Mouse (Mus musculus): ENCODE results near the gene Clip2.
"Not testable (repeated sequence)": the region's sequence is repeated elsewhere in the genome, so short reads cannot be mapped to it uniquely, and the experiment has no call there.

Gene Clip2

DNA sequence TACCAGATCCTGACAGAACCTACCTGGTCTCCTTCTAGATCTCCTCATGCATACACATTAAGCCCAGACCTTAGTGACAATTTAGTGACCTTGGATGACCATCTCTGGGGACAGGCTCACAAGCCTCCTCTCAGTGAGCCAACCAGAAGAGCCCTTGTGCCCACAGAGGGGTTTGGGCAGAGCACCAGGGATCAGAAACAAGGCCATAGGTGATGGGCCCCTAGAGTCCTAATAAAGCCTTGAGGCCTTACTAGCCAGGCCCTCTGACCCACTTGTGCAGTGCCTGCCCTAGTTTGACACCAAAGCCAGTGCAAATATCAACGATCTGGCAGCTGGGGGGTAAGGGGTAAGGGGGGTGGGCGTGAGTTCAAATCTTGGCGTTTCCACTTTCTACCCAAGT, 93.8 kb downstream of the Clip2 start:
- no peak for DNase-seq (ENCODE audit: low spot score)

DNA sequence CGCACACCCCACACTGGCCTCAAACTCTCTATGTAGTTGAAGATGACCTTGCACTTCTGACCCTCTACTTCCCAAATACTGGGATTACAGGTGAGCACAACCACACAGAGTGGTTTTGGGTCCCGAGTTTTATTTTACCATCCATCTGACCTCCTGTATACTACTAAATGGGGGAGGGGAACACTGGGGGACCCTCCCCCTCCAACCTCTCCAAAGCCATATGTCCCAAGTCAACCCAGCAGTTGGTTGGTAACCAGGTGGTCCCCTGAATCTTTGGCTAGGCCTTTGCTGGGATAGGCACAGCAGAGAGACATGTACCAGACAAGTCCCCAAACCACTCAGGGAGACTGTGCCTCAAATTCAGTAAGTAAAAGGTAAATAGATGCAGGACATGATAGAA, 94.9 kb downstream of the Clip2 start:
- DNase-seq (ENCODE audit: low spot score) = no peak

DNA sequence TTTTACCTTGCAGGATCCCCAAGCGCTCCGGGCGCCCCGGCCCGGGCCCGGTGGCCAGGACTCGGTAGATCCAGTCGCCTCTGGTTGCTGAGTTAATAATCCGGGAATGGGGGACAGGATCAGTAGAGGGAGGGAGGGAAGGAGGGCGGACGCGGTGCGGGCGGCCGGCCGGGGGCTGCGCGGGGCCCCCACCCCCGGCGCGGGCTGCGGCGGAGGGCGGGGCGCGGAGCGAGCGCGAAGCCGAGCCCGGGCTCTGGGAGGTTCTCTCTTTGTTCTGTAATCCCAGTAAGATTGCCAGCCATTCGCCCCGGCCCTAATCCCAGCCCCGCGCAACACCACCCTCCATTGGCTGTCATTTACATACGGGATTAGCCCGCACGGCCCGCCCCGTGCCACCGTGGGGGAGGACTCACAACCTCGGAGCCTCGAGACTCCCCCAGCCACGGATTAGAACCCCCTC, 95.7 kb downstream of the Clip2 start, which contains the start of gene Gtf2ird1:
Gene Gtf2ird1, minus strand, starts transcription at position 214 of the 460 bp plus-strand sequence.
- DNase-seq (ENCODE audit: low spot score) = peak; percentile 84

DNA sequence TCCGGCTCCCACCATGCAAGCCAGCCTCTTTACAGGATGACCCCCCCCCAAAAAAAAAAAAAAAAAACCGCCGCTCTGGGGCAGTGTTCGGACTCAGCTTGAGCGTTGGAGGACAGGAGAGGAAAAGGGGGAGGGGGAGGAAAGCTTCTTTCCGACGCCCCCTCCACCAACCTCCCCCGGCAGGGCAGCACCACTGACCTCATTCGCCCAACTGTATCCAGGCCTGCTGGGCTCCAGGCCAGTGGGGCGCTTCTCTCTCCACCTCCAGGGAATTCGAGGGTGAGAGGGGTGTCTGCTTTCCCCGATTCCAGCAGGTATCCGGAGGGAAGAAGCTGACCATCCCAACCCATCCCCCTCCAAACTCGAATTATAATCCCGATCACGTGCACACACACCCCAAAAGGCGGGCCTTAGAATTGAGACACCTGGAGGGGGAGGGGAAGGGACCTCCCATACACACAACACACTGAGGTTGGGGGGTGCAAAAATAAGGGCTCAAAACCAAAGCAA, 96.3 kb downstream of the Clip2 start:
- peak; percentile 72 for DNase-seq (ENCODE audit: low spot score)

DNA sequence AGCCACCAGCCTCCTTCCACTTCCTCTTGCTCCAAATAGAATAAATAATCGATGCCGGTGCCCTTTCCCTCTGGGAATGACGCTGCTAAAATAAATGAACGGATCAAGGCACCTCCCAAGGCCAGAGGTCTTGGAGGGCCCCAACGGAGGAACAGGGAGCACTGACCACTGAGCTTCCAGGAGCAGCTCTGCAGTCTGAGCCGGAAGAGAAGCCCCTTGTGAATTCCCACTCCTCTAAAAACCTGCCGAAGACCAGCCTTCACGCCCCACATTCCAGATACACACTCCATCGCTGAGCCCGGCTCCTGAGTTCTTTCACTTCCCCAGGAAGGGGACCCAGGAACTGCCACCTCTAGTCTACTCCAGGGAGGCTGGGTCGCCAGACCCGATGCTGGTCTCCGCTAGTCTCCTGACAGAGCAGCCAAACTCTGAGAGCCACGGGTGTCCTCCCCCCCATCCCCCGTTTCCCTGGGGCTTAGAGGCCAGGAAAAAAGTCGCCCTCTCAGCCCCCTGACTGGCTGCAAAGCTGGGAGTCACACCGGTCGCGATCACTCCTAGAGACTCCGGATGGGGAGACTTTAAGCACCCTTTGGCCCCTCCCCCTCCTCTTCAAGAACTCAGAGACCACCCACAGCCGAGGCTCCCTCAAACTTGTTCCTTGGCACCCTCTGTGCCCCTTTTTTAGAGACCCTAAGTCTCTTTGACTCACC, 96.9 kb downstream of the Clip2 start:
- peak; percentile 63 for DNase-seq (ENCODE audit: low spot score)

DNA sequence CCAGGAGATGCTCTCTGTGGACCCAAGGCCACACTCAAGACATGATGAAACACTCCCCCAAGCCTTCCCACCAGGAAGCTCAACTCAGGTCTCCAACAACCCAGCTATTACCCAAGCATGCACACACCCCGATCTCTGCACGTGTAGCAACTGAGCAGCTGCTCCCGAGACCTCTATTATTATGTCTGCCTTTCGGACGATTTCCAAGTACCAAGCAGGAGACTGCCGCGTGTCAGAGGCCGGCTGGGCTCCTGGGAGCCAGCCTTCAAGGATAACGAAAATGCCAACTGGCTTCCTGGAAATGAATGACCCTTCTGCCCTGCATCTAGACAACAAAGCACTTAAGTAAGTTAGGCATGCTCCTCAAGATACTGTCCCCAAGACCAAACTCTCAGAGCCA, 97.8 kb downstream of the Clip2 start:
- DNase-seq (ENCODE audit: low spot score) = no peak

DNA sequence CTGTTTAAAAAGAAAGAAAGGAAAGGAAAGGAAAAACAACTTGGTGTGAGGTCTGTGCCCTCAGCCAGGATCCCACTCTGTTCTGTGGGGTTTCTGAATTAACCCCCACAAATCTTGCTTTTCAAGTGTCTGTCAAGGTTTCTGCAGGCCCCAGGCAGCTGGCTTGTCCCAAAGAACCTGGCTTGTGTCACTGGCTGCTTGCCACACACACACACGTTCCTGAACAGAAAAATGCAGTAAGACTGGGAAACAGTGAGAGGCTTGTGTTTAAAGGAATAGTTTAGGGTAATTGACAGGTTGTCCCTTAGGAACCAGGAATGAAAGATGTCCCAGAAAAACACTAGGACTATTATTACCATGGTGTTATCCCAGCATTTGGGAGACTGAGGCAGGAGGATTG, 98.7 kb downstream of the Clip2 start:
- no peak for DNase-seq (ENCODE audit: low spot score)

DNA sequence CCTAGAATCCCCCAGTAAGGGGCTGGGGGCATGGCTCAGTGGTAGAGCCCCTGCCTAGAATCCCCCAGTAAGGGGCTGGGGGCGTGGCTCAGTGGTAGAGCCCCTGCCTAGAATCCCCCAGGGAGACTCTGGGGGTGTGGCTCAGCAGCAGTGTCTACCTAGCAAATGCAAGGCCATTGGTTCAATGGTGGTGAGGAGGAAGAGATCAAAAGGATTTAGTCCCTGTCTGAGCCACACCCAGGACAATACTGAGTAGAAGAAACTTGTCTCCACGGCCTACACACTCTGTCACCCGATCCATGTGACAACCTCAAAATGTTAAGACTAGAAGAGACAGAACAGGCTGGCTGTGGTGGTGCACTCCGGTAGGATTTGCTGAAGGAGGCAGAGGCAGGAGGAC, 105.5 kb downstream of the Clip2 start:
- DNase-seq (ENCODE audit: low spot score) = not testable (repeated sequence)

DNA sequence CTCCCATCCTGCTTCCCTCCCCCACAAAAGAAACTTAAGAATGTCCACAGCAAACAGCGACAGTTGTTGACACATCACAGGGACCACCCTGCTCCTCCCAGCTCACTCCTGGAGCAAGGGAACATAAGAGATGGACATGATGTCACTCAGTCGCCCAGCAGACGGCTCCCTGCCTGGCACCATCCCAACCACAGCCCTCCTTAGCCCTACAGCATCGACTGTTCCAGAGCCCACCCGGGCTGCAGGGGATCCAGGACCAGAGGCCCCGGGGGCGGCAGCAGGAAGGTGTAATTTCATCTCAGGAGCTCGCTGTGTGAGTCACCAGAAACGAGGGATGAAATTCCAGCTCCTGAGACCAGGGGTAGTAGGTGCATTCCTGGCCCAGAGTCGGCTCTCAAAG, 106.3 kb downstream of the Clip2 start:
- no peak for DNase-seq (ENCODE audit: low spot score)

DNA sequence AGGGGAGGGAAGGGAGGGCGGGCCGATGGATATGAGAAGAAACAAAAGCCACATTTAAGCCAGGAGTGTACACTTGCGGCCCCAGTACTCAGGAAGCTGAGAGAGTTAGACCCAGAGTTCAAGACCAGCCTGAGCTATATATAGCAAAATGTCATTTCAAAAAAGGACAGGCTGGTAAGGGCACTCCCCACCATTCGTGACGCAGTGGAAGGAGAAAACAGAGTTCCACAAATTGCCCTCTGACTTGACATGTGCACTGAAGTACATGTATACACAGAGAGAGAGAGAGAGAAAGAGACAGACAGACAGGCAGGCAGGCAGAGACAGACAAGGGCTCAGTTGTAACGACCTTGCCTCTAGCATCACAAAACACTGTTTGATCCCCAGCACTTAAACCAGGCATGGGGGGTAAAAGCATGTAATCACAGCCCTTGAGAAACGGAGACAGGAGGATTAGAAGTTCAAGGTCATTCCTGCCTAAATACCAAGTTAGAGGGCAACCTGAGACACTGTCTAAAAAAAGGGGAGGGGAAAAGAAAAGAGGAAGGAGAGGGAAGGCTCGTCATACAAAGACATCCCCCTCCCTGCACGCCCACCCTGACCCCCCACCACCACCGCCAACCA, 106.9 kb downstream of the Clip2 start:
- no peak for DNase-seq (ENCODE audit: low spot score)

DNA sequence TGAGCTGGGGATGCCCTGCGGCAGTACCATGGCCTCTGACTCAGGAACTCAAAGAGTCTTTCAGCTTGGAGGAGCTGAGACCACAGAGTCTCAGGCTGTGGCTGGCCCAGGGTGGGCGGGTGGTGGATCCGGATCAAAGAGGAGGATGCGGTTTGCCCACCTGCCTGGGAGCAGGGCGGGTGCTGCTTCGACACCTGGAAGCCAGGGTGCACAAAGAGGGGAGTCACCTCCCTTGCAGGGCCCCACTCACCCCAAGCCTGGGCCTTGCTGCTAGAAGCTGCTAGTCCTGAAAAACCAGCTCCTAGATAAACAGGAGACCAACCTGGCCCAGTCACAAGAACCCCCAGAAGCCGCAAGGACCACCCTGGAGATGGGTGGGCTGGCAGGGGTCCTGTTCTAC, 107.8 kb downstream of the Clip2 start:
- no peak for DNase-seq (ENCODE audit: low spot score)

DNA sequence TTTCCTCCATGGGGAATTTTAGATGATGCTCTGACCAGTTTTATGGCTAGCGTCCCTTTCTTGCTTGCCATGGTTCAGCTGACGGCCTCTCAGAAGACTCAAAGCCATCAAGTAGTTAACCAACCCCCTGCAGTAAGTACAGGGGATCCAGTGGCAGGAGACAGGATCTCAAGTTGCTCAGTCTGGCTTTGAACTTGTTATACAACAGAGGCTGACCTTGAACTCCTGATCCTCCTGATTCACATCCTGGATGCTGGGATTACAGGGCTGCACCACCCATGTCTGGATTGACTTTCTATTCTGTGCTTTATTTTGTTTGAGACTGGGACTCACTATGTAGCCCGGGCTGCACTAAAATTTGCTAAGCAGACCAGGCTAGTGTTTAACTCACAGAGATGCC, 110.2 kb downstream of the Clip2 start:
- no peak for DNase-seq (ENCODE audit: low spot score)

DNA sequence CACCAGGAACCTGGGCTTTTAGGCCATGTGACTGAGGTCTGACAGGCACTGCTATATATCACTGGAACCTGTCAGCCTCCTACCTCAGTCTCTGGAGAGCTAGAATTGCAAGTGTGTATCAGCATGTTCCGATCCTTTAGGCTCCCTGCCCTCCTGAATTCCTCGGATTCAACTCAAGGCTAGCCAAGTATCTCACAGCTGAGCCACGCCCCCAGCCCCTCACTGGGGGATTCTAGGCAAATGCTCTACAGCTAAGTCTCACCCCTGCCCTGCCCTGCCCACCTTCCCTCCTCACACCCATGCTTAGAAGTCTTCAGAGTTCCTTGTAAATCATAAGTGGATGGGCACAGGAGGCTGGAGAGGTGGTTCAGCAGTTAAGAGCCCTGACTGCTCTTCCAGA, 111.1 kb downstream of the Clip2 start:
- DNase-seq (ENCODE audit: low spot score) = peak; percentile 60

DNA sequence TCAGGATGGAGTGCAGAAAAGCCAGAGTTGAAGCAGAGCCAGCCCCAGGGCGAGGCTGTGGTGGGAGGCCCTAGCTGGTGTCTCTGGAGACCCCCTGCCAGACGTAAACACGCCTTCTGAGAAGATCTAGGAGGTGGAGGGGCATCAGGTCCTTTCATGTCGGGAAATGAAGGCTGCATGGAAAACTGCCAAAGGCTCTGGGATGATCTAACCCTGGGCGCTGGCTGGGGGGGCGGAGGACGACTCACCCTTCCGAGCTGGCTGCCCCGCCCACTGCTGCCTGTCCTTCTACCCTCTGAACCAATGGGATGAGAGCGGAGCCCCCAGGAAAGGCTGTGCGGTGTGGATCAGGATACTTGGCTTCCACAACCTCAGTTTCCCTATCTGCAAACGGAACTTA, 112.1 kb downstream of the Clip2 start:
- peak; percentile 76 for DNase-seq (ENCODE audit: low spot score)

DNA sequence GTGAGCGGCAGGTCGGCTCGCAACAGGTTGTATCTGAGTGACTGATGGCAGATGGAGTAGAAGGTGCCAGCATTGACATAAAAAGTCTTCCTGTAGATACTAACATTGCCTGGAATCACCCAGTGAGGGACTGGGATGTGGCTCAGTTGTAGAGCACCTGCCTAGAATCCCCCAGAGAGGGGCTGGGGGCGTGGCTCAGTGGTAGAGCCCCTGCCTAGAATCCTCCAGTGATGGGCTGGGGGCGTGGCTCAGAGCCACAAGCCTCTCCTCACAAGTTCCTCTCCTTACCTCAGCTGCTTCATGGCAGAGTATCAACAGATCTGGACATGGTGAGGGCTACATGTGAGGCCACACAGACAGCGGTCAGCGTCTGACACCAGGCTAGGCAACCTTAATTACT, 112.8 kb downstream of the Clip2 start:
- no peak for DNase-seq (ENCODE audit: low spot score)

Measured in testis, postnatal 10 days (tissue).